Mouse (Mus musculus) layer of hippocampus, adult 18-20 months (tissue): ENCODE measurements at regions not wholly inside any gene's neighbourhood (a gene's known extent, or its start where the extent isn't known, plus 50 kb on each side); places are given as distances from the start of the nearest gene placed in this dataset.

Experiments
- DNase-seq, 2 experiments: peaks; one replicate each; pipeline ENCODE4 v3.0.0; 2022; ENCODE audit warnings: low spot score in 2 of 2
- microRNA-seq, 2 experiments: library from miRNA; unstranded; fragments of <30 nt; microRNA quantifications; one replicate each; pipeline ENCODE4 v1.2.0; 2021

GRCm38 (mm10) chr1:73070126-73070525 lies 54.4 kb upstream of the Tnp1 start:
- no peak for DNase-seq

Small RNAs in the stretch of these regions (microRNA-seq; reads per million reads assigned to microRNA genes)
- 0 reads per million in 2 experiments for gene Mir6351
